Mouse (Mus musculus) Muller cell, postnatal 12 days (primary cell): Measurements from ENCODE around the gene Dnajb5.

Source experiments
- DNase-seq: peaks from one replicate; pipeline ENCODE4 v3.0.0-alpha.2; 2015; ENCODE audit errors: inconsistent ontology term

The Dnajb5 gene

GRCm38 (mm10) chr4:42949676-42950051 lies at the start of gene Dnajb5:
Dnajb5 (plus strand) TSS chr4:42949814.
- peak; percentile 99 for DNase-seq

GRCm38 (mm10) chr4:42900878-42901277 lies 48.7 kb upstream of the Dnajb5 start:
- no peak for DNase-seq

DNA sequence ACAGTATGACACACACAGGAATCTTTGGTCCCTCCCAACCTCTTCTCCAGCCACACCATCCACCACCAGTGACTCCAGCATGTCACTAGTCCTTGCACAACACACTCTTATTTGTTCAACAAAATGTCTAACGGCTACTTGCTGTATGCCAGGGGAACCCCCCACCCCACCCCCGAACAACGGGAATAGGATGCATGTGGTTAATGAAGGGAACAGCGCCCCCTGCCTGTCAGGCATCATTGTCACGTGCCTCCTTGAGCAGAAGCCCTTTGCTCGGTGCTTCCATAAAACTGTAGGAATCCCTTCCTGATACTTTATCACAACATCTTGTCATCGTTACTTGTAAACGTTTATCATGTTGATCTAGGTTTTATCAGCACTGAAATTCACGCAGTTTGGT lies 47.4 kb upstream of the Dnajb5 start:
- DNase-seq = no peak

DNA sequence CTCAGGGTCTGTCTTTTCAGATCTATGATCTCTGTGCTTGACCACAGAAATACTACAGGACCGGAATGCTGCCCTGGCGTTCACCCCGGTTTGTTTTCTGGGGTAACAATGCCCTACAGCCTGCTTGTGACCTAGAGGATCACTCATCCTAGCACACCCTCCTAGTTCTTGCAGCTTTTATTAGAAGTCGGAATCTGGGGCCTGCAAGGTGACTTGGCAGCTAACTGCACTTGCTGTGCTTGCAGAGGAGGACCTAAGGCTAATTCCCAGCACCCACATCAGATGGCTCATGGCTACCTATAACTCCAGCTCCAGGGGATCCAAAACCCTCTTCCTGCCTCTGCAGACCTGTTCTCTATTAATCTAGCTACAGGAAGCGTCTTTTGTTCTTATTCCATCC lies 46.9 kb upstream of the Dnajb5 start:
- DNase-seq = no peak

GRCm38 (mm10) chr4:42903942-42904341 lies 45.7 kb upstream of the Dnajb5 start:
- no peak for DNase-seq

DNA sequence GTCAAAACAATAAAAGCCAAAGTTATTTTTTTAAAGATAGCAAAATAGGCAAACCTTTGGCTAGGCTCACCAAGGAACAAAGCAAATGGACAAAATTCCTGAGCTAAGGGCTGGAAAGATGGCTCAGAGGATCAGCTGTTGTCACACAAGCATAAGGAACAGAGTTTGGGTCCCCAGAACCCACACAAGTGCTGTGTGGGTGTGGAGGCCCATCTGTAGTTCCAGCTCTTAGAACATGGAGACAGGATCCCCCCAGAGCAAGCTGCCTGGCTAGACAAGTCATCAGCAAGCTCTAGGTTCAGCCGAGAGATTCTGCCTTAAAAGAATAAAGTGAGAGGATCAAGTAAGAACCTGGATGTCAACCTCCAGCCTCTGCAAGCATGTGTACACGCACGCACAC lies 45.1 kb upstream of the Dnajb5 start:
- DNase-seq = no peak

GRCm38 (mm10) chr4:42904966-42905365 lies 44.6 kb upstream of the Dnajb5 start:
- DNase-seq = no peak

GRCm38 (mm10) chr4:42913391-42913790 lies 36.2 kb upstream of the Dnajb5 start:
- DNase-seq = no peak

DNA sequence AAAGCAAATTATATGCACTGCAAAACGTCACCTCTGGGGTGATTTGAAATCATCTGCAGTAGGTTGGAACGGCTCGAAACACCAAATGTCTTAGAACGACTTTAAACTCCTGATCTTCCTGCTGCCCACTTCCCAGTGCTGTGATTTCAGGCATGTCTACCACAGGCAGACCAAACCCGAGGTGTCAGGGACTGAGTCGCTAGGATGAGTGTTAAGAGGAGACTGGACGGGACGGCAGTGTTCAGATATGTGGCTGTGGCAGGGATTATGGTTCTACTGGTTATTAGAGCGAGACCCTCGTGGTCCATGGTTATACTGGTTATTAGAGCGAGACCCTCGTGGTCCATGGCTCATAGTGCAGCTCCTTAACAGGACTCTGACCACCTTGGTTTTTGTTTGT lies 34.3 kb upstream of the Dnajb5 start:
- DNase-seq = no peak

GRCm38 (mm10) chr4:42915966-42916365 lies 33.6 kb upstream of the Dnajb5 start:
- no peak for DNase-seq

DNA sequence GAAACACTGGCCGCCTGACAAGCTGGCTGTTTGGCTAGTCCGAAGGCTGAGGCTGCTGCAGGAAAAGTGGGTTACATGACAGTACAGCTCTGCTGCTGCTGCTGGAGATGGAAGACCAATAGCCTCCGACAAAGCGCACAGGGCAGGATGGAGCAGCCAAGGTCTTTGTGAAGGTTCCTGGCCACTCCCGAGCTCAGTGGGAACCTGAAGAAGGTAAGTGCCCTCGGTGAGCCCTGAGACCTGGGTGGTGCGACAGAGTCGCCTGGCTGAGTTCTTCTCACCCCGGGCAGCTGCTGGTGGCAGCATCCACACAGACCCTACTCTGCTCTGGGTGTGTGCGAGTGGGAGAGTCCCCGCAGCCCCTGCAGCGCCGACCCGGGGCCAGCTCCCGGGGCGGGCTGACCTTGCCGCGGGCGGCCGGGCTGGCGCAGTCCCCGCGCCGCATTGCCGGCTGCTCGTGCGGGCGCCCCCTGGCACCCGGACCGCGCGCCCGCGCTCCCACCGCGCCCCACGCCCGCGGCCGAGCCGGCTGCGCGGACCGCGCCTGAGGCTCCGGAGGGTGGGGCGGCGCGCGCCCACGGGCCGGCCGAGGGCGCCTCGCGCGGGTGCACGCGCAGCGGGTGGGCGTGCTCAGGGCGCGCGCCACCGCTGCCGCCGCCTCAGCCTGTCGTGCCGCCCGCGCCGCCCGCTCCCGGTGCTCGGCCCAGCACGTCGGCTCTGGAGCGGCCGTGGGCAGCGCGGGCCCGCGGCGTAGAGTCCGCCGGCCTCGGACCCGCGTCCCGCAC lies 32.8 kb upstream of the Dnajb5 start, which contains the start of gene Phf24:
TSS of gene Phf24 (plus strand) at position 44 of the 785 bp plus-strand sequence.
- DNase-seq = peak; percentile 59

GRCm38 (mm10) chr4:42917402-42917774 lies 32.2 kb upstream of the Dnajb5 start:
- peak; percentile 29 for DNase-seq

DNA sequence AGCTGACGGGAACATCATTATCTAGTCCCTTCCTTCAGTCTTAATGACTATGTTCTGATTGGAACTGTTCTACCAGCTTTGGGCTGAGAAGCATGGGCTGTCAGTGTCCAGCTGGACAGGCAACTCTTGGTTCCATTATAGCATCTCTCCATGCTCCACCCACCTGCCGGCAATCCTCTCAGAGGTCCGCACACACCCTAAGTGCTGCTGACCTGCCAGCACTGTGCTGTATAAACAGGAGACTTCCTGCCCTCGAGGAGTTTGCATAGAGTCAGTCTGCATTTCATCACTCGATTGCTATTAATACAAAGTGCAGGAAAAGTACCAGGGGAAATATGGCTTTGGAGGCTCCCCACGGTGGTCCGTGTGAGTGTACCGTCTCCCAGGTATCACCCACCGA lies 28.9 kb upstream of the Dnajb5 start:
- DNase-seq = no peak

DNA sequence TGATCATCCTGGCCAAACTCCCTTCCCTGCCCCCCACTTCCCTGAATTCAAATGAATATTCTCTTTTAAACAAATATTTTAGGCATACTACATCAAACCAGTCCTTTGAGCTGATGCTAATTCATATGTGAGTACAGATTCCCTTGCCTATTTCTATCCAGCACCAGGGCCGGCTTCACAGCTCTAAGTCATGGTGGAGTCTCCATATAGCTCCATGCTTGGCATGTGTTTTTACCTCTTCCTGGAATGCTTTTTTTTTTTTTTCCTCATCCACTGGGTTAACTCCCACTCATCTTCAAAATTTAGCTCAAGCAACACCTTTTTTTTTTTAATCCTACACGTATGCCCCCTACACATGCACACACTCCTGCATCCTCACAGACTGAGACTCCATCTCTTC lies 28.1 kb upstream of the Dnajb5 start:
- no peak for DNase-seq

- no peak for DNase-seq
Observed at GRCm38 (mm10) chr4:42922056-42922455, 27.6 kb upstream of the Dnajb5 start.

GRCm38 (mm10) chr4:42922461-42922860 lies 27.2 kb upstream of the Dnajb5 start:
- no peak for DNase-seq

DNA sequence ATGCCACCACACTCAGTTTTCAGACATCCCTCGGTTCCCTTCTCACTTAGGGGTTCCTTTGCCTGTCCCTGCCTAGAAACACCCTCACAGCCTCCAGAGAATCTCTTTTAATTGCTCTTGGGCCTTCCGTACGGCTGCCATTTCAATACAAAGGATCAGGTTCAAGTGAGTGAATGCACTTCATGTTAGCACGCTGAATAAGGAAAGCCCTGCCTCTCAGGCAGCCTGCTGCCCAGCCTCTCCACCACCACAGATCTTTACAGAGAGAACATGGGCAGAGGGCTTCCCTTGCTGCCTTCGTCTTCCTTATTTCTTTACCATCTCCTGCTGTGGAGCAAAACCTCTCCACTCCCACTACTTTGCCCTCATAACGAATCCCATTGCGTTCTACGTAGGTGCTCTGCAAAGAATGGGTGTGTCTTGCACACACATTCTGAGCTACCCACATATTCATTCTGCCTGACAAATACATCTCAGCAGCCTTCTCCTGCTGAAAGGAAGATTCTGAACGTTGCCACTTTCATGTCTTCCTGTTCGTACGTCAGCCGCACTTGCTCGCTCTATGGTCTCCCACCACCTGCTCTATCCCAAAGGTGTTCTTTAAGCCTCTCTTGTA lies 25.4 kb upstream of the Dnajb5 start:
- no peak for DNase-seq

DNA sequence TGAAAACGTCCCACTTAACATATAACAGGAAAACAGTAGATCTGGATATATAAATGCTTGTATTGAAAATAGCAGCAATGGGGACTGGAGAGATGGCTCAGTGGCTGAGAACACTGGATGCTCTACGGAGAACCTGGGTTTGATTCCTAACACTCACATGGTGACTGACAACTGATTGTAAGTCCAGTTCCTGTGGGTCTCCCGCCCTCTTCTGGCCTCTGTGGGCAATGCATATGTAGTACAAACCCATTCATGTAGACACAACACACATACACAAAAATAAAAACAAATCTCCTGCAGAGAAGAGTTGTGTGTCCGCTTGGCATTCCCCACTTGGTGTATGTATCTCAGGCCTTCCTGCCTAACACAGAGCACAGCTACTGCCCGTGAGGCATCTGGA lies 21.4 kb upstream of the Dnajb5 start:
- no peak for DNase-seq

DNA sequence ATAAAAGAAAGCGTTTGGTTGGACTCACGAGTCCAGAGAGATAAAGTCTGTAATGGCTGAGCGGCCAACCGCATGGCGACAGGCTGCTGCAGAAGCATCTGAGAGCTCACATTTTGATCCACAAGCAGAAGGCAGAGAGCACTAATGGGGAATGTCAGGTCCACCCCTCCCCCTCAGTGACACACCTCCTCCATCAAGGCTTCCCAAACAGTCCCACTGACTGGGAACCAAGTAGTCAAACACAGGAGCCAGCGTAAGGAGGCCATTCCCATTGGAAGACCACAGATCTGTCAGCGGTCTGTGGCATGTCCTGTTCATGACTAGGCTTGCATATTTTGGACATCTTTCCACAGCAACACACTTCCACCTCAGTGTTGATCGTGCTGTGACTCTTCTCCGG lies 20.7 kb upstream of the Dnajb5 start:
- no peak for DNase-seq

GRCm38 (mm10) chr4:42932229-42932969 lies 17.2 kb upstream of the Dnajb5 start:
- no peak for DNase-seq

GRCm38 (mm10) chr4:42933630-42934029 lies 16.0 kb upstream of the Dnajb5 start:
- peak; percentile 53 for DNase-seq

GRCm38 (mm10) chr4:42941396-42941795 lies 8.2 kb upstream of the Dnajb5 start:
- no peak for DNase-seq

DNA sequence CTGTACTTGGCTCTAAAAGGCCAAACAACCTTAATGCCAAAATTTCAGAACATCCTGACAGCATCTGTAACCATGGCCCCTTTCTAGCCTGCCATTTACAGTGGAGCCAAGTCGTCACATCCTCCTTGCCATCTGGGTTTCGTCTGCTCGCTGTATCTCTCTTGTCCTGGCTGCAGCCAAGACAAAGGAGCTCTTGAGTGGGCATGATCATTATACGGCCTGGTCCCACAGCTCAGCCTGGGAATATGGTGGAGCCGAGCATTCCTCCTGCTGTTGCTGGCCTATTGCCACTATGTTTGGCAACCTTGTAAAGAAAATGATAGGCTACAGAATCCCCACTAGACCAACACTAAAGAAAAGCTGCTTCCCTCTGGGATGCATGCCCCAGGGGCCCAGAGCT lies 6.3 kb upstream of the Dnajb5 start:
- DNase-seq = no peak
